Mouse (Mus musculus): Measurements from ENCODE around the gene Syde1. TPM values are rescaled to one million over a fixed set of nuclear protein-coding genes. Genes with fewer than 3 reads are reported as not detected.

Syde1 gene
- polyA plus RNA-seq, 1 experiment from 2014 or later, result 19.4 TPM

- ATAC-seq (replicated peaks; ENCODE audit: low FRiP score, low TSS enrichment, low read depth), result no peak
- H3K4me1 ChIP-seq (replicated peaks; ENCODE audit: control insufficient read depth, insufficient read depth, low read length), result 0 out of 2 replicates have a peak, but pooled peaks cover 2% of the 10 kb centered on the region
- H3K4me3 ChIP-seq (ENCODE audit: low read depth, low read length), result no peak overlapping the region
- H3K4me2 ChIP-seq (ENCODE audit: low read length), result no peak overlapping the region
- H3K9me3 ChIP-seq (ENCODE audit: control insufficient read depth, low read length), result no peaks in the 10 kb centered on the region
- no peak overlapping the region for H3K27ac ChIP-seq (ENCODE audit: low read depth)
- H3K27me3 ChIP-seq (replicated peaks; ENCODE audit: control insufficient read depth, insufficient read depth, low read length), result no peaks in the 10 kb centered on the region
- DNase-seq (ENCODE audit: low spot score), result no peak
- peaks cover 77% of the 10 kb centered on the region for H3K36me3 ChIP-seq (ENCODE audit: control insufficient read depth, insufficient read depth, low read length)
- 77% methylated on average over 1 of the region's 1 CpGs for WGBS
- no peak overlapping the region for H3K9ac ChIP-seq (ENCODE audit: low read length)
Measured at GRCm38 (mm10) chr10:78584996-78585395, 6.8 kb downstream of the Syde1 start.

- no peak overlapping the region for H3K27ac ChIP-seq (ENCODE audit: low read depth)
- no peaks in the 10 kb centered on the region for H3K27me3 ChIP-seq (replicated peaks; ENCODE audit: control insufficient read depth, insufficient read depth, low read length)
- peaks cover 74% of the 10 kb centered on the region for H3K36me3 ChIP-seq (ENCODE audit: control insufficient read depth, insufficient read depth, low read length)
- no peak overlapping the region for H3K9ac ChIP-seq (ENCODE audit: low read length)
- no peak for ATAC-seq (replicated peaks; ENCODE audit: low FRiP score, low TSS enrichment, low read depth)
- no peaks in the 10 kb centered on the region for H3K4me1 ChIP-seq (replicated peaks; ENCODE audit: control insufficient read depth, insufficient read depth, low read length)
- no peak overlapping the region for H3K4me3 ChIP-seq (ENCODE audit: low read depth, low read length)
- no peaks in the 10 kb centered on the region for H3K9me3 ChIP-seq (ENCODE audit: control insufficient read depth, low read length)
- DNase-seq (ENCODE audit: low spot score), result no peak
- no peak overlapping the region for H3K4me2 ChIP-seq (ENCODE audit: low read length)
- whole genome bisulfite sequencing, result 74% methylated on average over 3 of the region's 3 CpGs
Measured at GRCm38 (mm10) chr10:78583939-78584338, 7.8 kb downstream of the Syde1 start.

- no peak for DNase-seq (ENCODE audit: low spot score)
- H3K27me3 ChIP-seq (replicated peaks; ENCODE audit: control insufficient read depth, insufficient read depth, low read length), result no peaks in the 10 kb centered on the region
- peaks cover 74% of the 10 kb centered on the region for H3K36me3 ChIP-seq (ENCODE audit: control insufficient read depth, insufficient read depth, low read length)
- no peak overlapping the region for H3K4me2 ChIP-seq (ENCODE audit: low read length)
- H3K4me1 ChIP-seq (replicated peaks; ENCODE audit: control insufficient read depth, insufficient read depth, low read length), result no peaks in the 10 kb centered on the region
- no peak overlapping the region for H3K27ac ChIP-seq (ENCODE audit: low read depth)
- WGBS, result 61% methylated on average over 9 of the region's 9 CpGs
- H3K4me3 ChIP-seq (ENCODE audit: low read depth, low read length), result no peak overlapping the region
- H3K9ac ChIP-seq (ENCODE audit: low read length), result no peak overlapping the region
- no peaks in the 10 kb centered on the region for H3K9me3 ChIP-seq (ENCODE audit: control insufficient read depth, low read length)
- no peak for ATAC-seq (replicated peaks; ENCODE audit: low FRiP score, low TSS enrichment, low read depth)
Measured at GRCm38 (mm10) chr10:78583347-78583746, 8.4 kb downstream of the Syde1 start.

GRCm38 (mm10) chr10:78581121-78581520 is 10.6 kb downstream of the Syde1 start:
- Histone ChIP-seq H3K4me2 (ENCODE audit: low read length) (no peak overlapping the region), H3K9me3 (ENCODE audit: control insufficient read depth, low read length) (no peaks in the 10 kb centered on the region), H3K27ac (ENCODE audit: low read depth) (no peak overlapping the region), H3K36me3 (ENCODE audit: control insufficient read depth, insufficient read depth, low read length) (peaks cover 72% of the 10 kb centered on the region), H3K9ac (ENCODE audit: low read length) (no peak overlapping the region), H3K27me3 (replicated peaks; ENCODE audit: control insufficient read depth, insufficient read depth, low read length) (no peaks in the 10 kb centered on the region), H3K4me3 (ENCODE audit: low read depth, low read length) (no peak overlapping the region), H3K4me1 (replicated peaks; ENCODE audit: control insufficient read depth, insufficient read depth, low read length) (no peaks in the 10 kb centered on the region)
- no peak for DNase-seq (ENCODE audit: low spot score)
- WGBS, result 93% methylated on average over 7 of the region's 7 CpGs
- ATAC-seq (replicated peaks; ENCODE audit: low FRiP score, low TSS enrichment, low read depth), result no peak

- WGBS, result 73% methylated on average over 3 of the region's 3 CpGs
- ATAC-seq (replicated peaks; ENCODE audit: low FRiP score, low TSS enrichment, low read depth), result no peak
- H3K36me3 ChIP-seq (ENCODE audit: control insufficient read depth, insufficient read depth, low read length), result peaks cover 48% of the 10 kb centered on the region
Measured at GRCm38 (mm10) chr10:78578204-78578603, 13.6 kb downstream of the Syde1 start.

GRCm38 (mm10) chr10:78576435-78577184 is 15.2 kb downstream of the Syde1 start:
- H3K9ac ChIP-seq (ENCODE audit: low read length), result no peak overlapping the region

More at GRCm38 (mm10) chr10:78578204-78578603, 13.6 kb downstream of the Syde1 start:
- Histone ChIP-seq H3K4me3 (ENCODE audit: low read depth, low read length) (no peak overlapping the region), H3K4me1 (replicated peaks; ENCODE audit: control insufficient read depth, insufficient read depth, low read length) (peaks cover 7% of the 10 kb centered on the region), H3K4me2 (ENCODE audit: low read length) (no peak overlapping the region), H3K9me3 (ENCODE audit: control insufficient read depth, low read length) (no peaks in the 10 kb centered on the region), H3K27ac (ENCODE audit: low read depth) (no peak overlapping the region), H3K27me3 (replicated peaks; ENCODE audit: control insufficient read depth, insufficient read depth, low read length) (no peaks in the 10 kb centered on the region), H3K9ac (ENCODE audit: low read length) (no peak overlapping the region)
- DNase-seq (ENCODE audit: low spot score), result no peak

GRCm38 (mm10) chr10:78575690-78576089 is 16.1 kb downstream of the Syde1 start:
- Histone ChIP-seq H3K36me3 (ENCODE audit: control insufficient read depth, insufficient read depth, low read length) (peaks cover 38% of the 10 kb centered on the region), H3K4me1 (replicated peaks; ENCODE audit: control insufficient read depth, insufficient read depth, low read length) (peaks cover 7% of the 10 kb centered on the region), H3K4me2 (ENCODE audit: low read length) (peak overlapping the region; percentile 56), H3K27ac (ENCODE audit: low read depth) (peak overlapping the region; percentile 96; the same call in 1 of the 2 replicates), H3K9ac (ENCODE audit: low read length) (no peak overlapping the region; the same call in 1 of the 2 replicates), H3K9me3 (ENCODE audit: control insufficient read depth, low read length) (no peaks in the 10 kb centered on the region), H3K4me3 (ENCODE audit: low read depth, low read length) (peak overlapping the region; percentile 54), H3K27me3 (replicated peaks; ENCODE audit: control insufficient read depth, insufficient read depth, low read length) (no peaks in the 10 kb centered on the region)
- ATAC-seq (replicated peaks; ENCODE audit: low FRiP score, low TSS enrichment, low read depth) (no peak), DNase-seq (ENCODE audit: low spot score) (no peak)
- WGBS, result 74% methylated on average over 2 of the region's 2 CpGs

More at GRCm38 (mm10) chr10:78576435-78577184, 15.2 kb downstream of the Syde1 start:
- Histone ChIP-seq H3K4me1 (replicated peaks; ENCODE audit: control insufficient read depth, insufficient read depth, low read length) (peaks cover 7% of the 10 kb centered on the region), H3K9me3 (ENCODE audit: control insufficient read depth, low read length) (no peaks in the 10 kb centered on the region), H3K36me3 (ENCODE audit: control insufficient read depth, insufficient read depth, low read length) (peaks cover 43% of the 10 kb centered on the region), H3K27ac (ENCODE audit: low read depth) (no peak overlapping the region), H3K4me3 (ENCODE audit: low read depth, low read length) (no peak overlapping the region), H3K4me2 (ENCODE audit: low read length) (no peak overlapping the region), H3K27me3 (replicated peaks; ENCODE audit: control insufficient read depth, insufficient read depth, low read length) (no peaks in the 10 kb centered on the region)
- ATAC-seq (replicated peaks; ENCODE audit: low FRiP score, low TSS enrichment, low read depth) (no peak), DNase-seq (ENCODE audit: low spot score) (no peak)
- 93% methylated on average over 16 of the region's 16 CpGs for WGBS

GRCm38 (mm10) chr10:78575105-78575632 is 16.6 kb downstream of the Syde1 start:
- Histone ChIP-seq H3K36me3 (ENCODE audit: control insufficient read depth, insufficient read depth, low read length) (peaks cover 32% of the 10 kb centered on the region), H3K4me2 (ENCODE audit: low read length) (peak overlapping the region; percentile 56), H3K27me3 (replicated peaks; ENCODE audit: control insufficient read depth, insufficient read depth, low read length) (no peaks in the 10 kb centered on the region), H3K9me3 (ENCODE audit: control insufficient read depth, low read length) (no peaks in the 10 kb centered on the region), H3K4me3 (ENCODE audit: low read depth, low read length) (peak overlapping the region; percentile 54), H3K9ac (ENCODE audit: low read length) (peak overlapping the region; percentile 63), H3K27ac (ENCODE audit: low read depth) (peak overlapping the region; percentile 96), H3K4me1 (replicated peaks; ENCODE audit: control insufficient read depth, insufficient read depth, low read length) (peaks cover 7% of the 10 kb centered on the region)
- peak; percentile 53; the same call in 1 of the 2 replicates for ATAC-seq (replicated peaks; ENCODE audit: low FRiP score, low TSS enrichment, low read depth)
- 9% methylated on average over 13 of the region's 13 CpGs for WGBS
- DNase-seq (ENCODE audit: low spot score), result no peak

All from intestine, embryonic 14.5 days (tissue).